Mouse (Mus musculus) kidney, postnatal 36 days (tissue): Measurements from ENCODE around the gene Ces2e.
"Not testable (repeated sequence)": the region's sequence is repeated elsewhere in the genome, so short reads cannot be mapped to it uniquely, and the experiment has no call there.

ENCODE experiments used
- DNase-seq, 2 experiments: peaks; one replicate each; pipeline ENCODE4 v3.0.0; 2021 to 2022; ENCODE audit warnings: mixed read lengths in 2 of 2

Ces2e gene

GRCm38 (mm10) chr8:104925972-104926596 lies at the start of gene Ces2e:
TSS of gene Ces2e (plus strand) at chr8:104926260.
- peak; percentile 68 to 71 for DNase-seq

- DNase-seq = not testable (repeated sequence)
Measured at GRCm38 (mm10) chr8:104886223-104886926, 39.7 kb upstream of the Ces2e start.

DNA sequence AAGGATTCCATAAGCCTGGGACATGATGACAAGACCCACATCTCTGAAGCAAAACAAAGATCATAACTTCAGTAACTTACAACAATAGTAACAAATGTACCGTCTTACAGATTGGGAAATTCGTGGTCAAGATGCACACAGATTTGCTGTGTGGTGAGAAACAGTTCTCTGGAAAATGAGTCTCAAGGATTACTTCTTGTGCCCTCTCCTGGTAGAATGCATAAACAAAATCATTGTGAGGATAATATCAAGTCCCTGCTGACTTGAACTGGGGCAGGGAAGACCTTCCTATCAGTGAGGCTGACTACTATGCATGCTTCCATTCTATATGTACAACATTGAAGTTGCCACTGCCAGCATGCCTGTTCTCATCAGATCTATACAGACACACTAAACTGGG lies 24.3 kb upstream of the Ces2e start:
- DNase-seq = peak in 1 of 2 experiments; percentile 18

DNA sequence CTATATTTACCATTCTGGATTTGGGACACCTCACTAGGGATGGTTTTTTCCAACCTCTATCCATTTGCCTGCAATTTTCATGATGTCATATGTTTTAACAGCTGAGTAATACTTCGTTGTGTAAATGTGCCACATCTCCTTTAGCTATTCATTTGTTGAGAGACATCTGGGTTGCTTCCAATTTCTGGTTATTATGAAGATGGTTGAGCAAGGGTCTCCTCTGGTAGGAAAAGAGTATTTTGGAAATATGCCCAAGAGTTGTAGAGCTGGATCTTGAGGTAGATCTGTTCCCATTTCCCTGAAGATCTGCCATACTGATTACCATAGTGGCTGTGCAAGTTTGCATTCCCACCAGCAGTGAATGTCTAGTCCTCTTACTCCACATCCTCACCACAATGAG lies 18.9 kb upstream of the Ces2e start:
- peak in 1 of 2 experiments; percentile 7 for DNase-seq

- DNase-seq = peak; percentile 75 to 77
Measured at GRCm38 (mm10) chr8:104909021-104909420, 17.0 kb upstream of the Ces2e start.

DNA sequence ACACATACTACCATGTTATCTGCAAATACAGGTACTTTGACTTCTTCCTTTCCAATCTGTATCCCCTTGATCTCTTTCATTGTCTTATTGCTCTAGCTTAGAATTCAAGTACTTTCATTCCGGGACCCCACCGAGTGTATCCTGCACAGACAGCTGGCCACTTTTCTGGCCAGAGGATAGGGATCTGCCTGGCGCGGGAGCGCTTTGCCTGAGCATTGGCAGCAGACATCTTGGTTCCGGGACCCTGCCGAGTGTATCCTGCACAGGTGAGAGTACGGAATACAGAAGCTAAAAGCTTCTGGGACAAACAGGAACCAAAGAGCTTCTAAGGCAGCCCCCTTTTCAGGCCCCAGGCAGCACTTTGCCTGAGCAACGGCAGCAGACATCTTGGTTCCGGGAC lies 16.4 kb upstream of the Ces2e start:
- DNase-seq = not testable (repeated sequence)

- no peak for DNase-seq
Measured at GRCm38 (mm10) chr8:104927301-104927700, 1.2 kb downstream of the Ces2e start.

DNA sequence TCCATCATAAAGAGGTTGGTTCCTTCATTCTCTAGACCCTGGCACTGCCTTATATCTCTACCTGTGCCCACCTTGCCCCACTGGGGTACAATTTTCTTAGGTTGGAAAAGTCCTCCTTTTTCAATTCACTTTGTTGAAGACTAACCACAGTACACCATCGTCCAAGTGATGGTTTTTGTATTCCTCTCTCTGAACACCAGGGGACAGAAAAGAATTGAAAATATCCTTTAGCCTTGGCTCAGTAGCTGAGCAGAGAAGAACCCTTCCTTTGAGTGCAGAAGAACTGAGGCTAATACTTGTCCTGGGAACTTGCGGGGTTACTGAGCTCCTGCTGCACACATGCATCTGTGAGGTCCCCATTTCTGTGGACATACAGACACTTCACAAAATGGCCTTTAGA lies 18.6 kb downstream of the Ces2e start:
- peak in 1 of 2 experiments; percentile 12 for DNase-seq

DNA sequence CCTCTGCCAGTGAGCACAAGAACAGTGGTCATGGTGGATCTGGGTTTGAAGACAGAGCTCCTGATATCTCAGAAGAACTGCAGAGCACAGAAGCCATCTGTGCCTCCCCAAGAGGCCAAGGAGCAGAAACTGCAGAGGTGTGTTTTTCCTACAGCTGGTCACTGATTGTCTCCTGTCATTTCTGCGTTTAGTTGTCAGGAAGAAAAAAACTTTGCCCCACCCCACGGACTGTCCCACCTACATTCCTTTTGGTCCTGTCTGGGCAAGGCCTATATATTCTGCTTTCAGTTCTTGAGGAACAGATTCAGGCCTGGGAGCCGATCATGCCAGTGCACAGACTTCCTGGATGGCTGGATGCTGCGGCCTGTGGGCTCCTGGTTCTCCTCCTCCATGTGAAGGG lies 21.0 kb downstream of the Ces2e start, which contains the start of gene Ces2f:
Gene Ces2f (plus strand): TSS at position 301 of the 400 bp plus-strand sequence.
- DNase-seq = no peak

DNA sequence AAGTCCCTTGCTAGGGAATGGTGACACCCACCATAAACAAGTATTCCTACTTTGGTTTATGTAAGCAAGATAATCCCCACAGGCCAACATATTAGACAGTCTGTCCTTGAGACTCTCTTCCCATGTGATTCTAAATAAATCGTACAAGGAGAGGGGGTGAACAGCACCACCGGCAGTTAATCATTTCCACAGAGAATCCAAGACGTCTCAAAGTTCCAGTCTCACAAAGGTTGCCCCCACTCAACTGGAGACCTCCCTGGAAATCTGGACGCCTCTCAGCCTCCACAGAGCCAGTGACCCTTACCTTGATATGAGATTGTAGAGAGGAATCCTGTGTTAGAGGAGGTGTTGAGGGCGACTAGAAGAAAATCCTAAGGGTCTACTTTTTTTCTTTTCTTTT lies 23.0 kb downstream of the Ces2e start:
- DNase-seq = peak; percentile 41 to 72

DNA sequence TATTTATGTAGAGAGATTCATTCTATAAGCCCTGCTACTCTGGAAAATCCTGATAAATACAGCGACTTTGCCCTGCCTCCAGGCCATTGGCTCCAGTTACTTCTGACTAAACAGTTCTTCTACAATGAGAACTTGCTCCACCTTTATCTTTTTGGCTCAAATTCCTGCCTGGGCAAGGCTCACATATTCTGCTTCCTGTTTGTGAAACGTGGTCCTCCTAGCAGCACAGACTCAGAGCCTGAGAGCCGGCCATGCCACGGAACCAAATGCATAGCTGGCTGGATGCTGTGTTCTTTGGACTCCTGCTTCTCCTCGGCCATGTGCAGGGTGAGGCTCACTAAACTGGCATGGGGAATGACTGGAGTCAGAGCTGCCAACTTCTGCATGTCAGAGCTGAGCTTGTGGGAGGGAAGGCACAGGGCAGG lies 35.5 kb downstream of the Ces2e start, which contains the start of gene Ces2g:
Gene Ces2g (plus strand): TSS at position 182 of the 425 bp plus-strand sequence.
- DNase-seq = peak; percentile 30 to 43

DNA sequence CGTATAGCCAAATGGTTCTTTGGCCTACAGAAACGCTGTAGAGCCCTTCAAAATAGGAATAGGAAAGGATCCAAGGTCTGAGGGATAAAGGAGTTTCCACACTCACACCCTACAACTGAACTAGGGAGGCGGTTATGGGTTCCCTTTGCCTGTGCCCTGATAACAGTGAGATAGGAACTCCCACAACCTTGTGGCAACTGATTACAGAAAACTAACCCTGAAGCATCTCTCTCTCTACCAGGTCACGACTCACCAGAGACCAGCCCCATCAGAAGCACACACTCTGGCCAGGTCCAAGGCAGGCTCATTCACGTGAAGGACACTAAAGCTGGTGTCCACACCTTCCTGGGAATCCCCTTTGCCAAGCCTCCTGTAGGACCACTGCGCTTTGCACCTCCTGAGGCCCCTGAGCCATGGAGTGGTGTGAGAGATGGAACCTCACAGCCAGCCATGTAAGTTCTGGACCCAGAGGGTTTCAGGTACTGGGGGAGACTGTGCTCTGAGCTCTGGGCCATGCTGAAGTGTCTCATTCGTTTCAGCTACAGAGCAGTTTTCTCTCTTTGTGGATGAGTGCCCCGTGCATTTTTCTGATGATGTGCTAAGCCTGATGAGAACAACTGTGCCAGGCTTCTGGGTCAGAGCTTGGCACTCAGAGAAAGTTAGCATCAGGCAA lies 36.3 kb downstream of the Ces2e start:
- DNase-seq = no peak

DNA sequence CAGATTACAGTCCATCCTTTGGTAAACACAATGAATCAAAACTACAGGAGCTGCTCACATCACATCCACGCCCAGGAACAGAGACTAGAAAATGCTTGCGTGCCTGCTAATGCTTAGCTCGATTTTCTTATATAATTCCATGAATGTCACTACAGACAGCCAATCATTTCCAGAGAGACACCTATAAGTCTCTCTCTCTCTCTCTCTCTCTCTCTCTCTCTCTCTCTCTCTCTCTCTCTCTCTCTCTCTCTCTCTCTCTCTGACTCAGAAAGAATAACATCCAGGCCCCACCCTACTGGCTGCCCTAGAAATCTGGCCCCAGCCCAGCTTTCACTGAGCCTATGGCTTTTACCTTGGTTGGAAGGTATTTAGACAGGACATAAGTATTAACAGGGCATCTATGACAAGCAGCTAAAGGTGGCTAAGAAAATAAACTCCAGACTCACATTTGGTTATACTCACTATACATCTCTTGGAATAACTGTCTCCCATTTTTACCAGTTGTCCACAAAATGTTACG lies 37.4 kb downstream of the Ces2e start:
- no peak for DNase-seq

DNA sequence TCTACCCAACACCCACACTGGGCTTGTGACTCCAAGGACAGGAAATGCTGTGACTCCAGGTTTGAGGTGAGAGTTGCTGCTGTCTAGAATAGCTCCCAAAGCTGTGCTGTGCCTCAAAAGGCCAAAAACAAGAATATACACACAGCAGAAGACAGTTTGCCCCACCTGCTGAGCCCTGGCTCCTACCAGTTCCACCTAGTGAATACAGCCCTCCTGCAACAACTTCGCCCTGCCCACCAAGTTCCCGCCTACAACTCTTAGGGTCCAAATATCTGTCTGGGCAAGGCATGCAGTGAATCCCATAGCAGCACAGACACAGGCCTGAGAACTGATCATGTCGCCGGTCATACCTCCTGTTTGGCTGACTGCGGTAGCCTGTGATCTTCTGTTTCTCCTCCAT lies 58.1 kb downstream of the Ces2e start:
- peak; percentile 31 to 43 for DNase-seq
